Mouse (Mus musculus) urinary bladder, postnatal 4 days (tissue): ENCODE results near the gene Plpp7.

Source experiments
- DNase-seq, 2 experiments: peaks; one replicate each; pipeline ENCODE4 v3.0.0; 2021 to 2022; ENCODE audit warnings: low spot score in 2 of 2

Gene Plpp7

GRCm38 (mm10) chr2:32139377-32139776, 44.0 kb downstream of the Plpp7 start:
- DNase-seq: no peak

GRCm38 (mm10) chr2:32140498-32140934, 45.2 kb downstream of the Plpp7 start:
- DNase-seq: no peak

- no peak for DNase-seq
Observed at GRCm38 (mm10) chr2:32141602-32142001, 46.3 kb downstream of the Plpp7 start.

- DNase-seq: no peak
Observed at GRCm38 (mm10) chr2:32142368-32142767, 47.0 kb downstream of the Plpp7 start.

GRCm38 (mm10) chr2:32144633-32145032, 49.3 kb downstream of the Plpp7 start:
- no peak for DNase-seq

GRCm38 (mm10) chr2:32146617-32147162, 51.4 kb downstream of the Plpp7 start:
- no peak for DNase-seq

- DNase-seq: no peak
Observed at GRCm38 (mm10) chr2:32150135-32150534, 54.8 kb downstream of the Plpp7 start.

- no peak for DNase-seq
Observed at GRCm38 (mm10) chr2:32150562-32150923, 55.2 kb downstream of the Plpp7 start.

- DNase-seq: peak; percentile 67 to 74
Observed at GRCm38 (mm10) chr2:32150924-32151659, 55.8 kb downstream of the Plpp7 start, which contains the start of gene Prrc2b. Gene Prrc2b, plus strand, starts transcription at chr2:32151082.

- no peak for DNase-seq
Observed at GRCm38 (mm10) chr2:32151660-32152366, 56.5 kb downstream of the Plpp7 start.

- DNase-seq: no peak
Observed at GRCm38 (mm10) chr2:32152367-32153034, 57.2 kb downstream of the Plpp7 start.

GRCm38 (mm10) chr2:32153041-32153790, 57.9 kb downstream of the Plpp7 start:
- DNase-seq: no peak

- no peak for DNase-seq
Observed at GRCm38 (mm10) chr2:32153791-32154119, 58.4 kb downstream of the Plpp7 start.

- no peak for DNase-seq
Observed at GRCm38 (mm10) chr2:32154334-32154997, 59.1 kb downstream of the Plpp7 start.

GRCm38 (mm10) chr2:32154998-32155541, 59.7 kb downstream of the Plpp7 start:
- no peak for DNase-seq

- DNase-seq: no peak
Observed at GRCm38 (mm10) chr2:32155614-32156013, 60.3 kb downstream of the Plpp7 start.

- no peak for DNase-seq
Observed at GRCm38 (mm10) chr2:32156645-32157044, 61.3 kb downstream of the Plpp7 start.

- DNase-seq: no peak
Observed at GRCm38 (mm10) chr2:32157328-32157727, 62.0 kb downstream of the Plpp7 start.

- DNase-seq: no peak
Observed at GRCm38 (mm10) chr2:32158616-32159239, 63.4 kb downstream of the Plpp7 start.
